Mouse (Mus musculus) heart, postnatal 0 days (tissue): ENCODE data around the gene Camk1.

Source experiments
- CTCF ChIP-seq: IDR thresholded peaks from 2 replicates; pipeline ENCODE4 v1.5.1; 2016; ENCODE audit warnings: antibody characterized with exemption, control low read depth, low read depth
- EP300 ChIP-seq: IDR thresholded peaks from 2 replicates; pipeline ENCODE4 v1.6.1; 2016; ENCODE audit warnings: antibody characterized with exemption, low read depth

DNA sequence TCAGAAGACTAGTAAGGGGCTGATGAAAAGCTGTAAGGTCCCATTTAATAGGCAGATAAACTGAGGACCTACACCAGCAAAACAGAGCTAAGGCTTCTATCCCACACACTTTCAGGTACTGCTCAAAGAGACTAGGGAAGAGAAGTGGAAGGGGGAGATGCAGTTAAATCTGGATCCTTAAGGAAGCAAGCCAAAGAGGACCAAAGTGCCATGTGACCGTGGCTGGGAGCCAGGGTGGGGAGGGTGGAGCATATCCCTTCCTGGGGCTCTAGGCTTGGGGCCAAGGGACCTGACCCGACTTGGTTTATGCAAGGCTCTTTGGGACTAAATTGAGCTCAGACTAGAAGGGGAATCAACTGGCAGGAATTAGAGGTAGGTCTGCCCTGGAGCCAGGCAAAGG lies 537 bp upstream of the Camk1 start:
- TF ChIP-seq CTCF (no peak), EP300 (peak; percentile 42; the same call in 1 of the 2 replicates)
